Mouse (Mus musculus) ovary, adult 10 weeks (tissue): ENCODE data around the gene Ubac1. TPM values are rescaled to one million over a fixed set of nuclear protein-coding genes. Genes with fewer than 3 reads are reported as not detected.

Source experiments
- polyA plus RNA-seq: library from polyadenylated mRNA; stranded (reverse); fragments of 350-450 nt; fragmentation: Illumina TruSeq; extraction: RNeasy Lipid Tissue Mini Kit (QIAGEN cat#74804); gene quantifications from one replicate; pipeline ENCODE4 v1.2.3, GENCODE M21; 2014

Ubac1 gene
- 23.1 TPM for polyA plus RNA-seq

GRCm38 (mm10) chr2:26021561-26022257 is at the start of gene Ubac1:
TSS of gene Ubac1 (minus strand) at chr2:26021747.

GRCm38 (mm10) chr2:25983159-25983907 is 38.2 kb downstream of the Ubac1 start, which contains the start of gene Camsap1:
TSS of gene Camsap1 (minus strand) at chr2:25983282.

Other genes with a start within 250 kb of the Ubac1 start
- gene Lcn11, start 244.7 kb downstream of the Ubac1 start, polyA plus RNA-seq, result not detected
- gene Gm13539, start 239.5 kb downstream of the Ubac1 start, polyA plus RNA-seq, result not detected
- not detected for gene Glt6d1, start 205.9 kb downstream of the Ubac1 start, polyA plus RNA-seq
- gene Lcn9, start 198.6 kb downstream of the Ubac1 start, polyA plus RNA-seq, result not detected
- gene Sohlh1, start 174.5 kb downstream of the Ubac1 start, polyA plus RNA-seq, result not detected
- gene Kcnt1, start 158.0 kb downstream of the Ubac1 start, polyA plus RNA-seq, result 0.60 TPM
- 32.8 TPM for gene Camsap1, start 38.5 kb downstream of the Ubac1 start, polyA plus RNA-seq
- 15.5 TPM for gene Nacc2, start 101.5 kb upstream of the Ubac1 start, polyA plus RNA-seq
- not detected for gene Lhx3, start 186.5 kb upstream of the Ubac1 start, polyA plus RNA-seq
- 23.4 TPM for gene Qsox2, start 215.8 kb upstream of the Ubac1 start, polyA plus RNA-seq